Mouse (Mus musculus): ENCODE measurements at regions not wholly inside any gene's neighbourhood (a gene's known extent, or its start where the extent isn't known, plus 50 kb on each side); places are given as distances from the start of the nearest gene placed in this dataset.
A peak's percentile ranks its signal among the peaks of the same experiment; 100 is the strongest.

DNA sequence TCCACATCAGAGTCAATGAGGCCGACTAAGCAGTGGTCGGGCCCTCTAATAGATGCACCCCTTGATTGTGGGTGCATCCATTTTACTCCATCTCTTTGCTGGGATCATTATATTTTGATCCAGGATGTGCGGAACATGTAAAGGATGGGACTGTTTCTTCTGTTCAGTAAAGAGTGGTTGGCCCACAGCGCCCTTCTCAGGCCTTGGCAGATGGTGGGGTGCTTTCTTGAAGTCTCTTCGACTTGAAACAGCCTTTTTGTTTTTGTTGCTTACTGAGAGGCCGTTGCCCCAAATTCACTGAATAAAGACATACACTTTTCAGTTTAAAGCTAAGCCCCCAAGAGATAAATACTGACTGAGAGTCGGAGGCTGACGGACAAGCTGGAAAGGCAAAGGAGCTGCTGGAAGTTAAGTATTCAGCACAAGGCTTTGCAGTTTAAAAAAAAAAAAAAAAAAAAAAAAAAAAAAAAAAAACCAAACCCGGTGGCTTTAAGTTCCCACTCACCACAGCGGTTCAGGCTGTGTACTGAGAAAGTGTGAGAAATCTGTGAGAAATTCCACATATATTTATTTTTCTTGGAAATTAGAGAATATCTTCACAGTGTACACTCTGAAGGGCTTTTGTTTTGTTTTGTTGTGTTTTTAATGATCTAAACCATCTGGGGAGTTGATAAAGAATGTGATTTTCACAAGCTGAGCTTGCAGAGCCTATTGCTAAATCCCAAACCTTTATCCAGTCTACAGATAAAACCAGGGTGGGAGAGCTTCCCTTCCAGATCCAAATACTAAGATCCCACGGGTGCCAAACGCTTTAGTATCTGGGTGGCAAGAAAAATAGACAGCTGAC lies 285.3 kb upstream of the Mpdz start:
- no peak for DNase-seq

GRCm38 (mm10) chr4:81726761-81727723 lies 284.4 kb upstream of the Mpdz start:
- DNase-seq: no peak

GRCm38 (mm10) chr4:81724751-81725150 lies 282.1 kb upstream of the Mpdz start:
- no peak for DNase-seq

DNA sequence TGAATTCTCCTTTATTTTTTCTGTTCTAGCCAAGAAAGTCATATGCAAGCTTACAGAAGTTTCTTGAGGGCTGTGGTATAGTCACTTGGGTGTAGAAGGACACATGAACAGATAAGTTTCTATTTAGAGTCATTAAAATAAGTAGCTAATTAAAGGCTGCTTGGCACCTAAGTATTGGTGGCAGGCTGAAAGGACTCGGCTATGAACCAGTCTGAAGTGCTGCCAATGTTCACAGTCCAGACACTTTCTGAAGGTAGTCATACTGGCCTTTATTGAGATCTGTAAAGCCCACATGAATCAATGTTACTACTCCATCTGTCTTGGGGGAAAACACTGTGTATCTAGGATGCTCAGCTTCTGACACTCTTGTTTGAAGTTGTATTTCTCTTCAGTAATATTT lies 269.8 kb upstream of the Mpdz start:
- no peak for DNase-seq

DNA sequence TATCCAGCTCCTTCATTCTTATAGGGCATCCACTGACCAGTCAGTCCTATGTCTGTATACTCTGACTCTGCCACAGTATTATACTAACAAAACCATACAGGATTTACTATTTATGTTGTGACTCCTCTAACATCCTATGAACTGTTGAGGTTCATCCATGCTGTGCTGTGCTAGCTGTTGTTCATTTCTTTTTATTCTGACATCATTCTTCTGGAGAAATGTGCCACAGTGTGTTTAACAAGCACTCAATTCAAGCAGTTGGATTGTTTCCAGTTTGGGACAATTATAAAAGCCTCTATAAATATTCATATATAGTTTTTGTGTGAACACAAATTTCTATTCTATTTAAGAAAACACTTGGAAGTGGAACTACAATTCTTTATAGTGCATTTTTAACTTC lies 252.6 kb upstream of the Mpdz start:
- DNase-seq: no peak

- DNase-seq: no peak
Observed at GRCm38 (mm10) chr4:81677205-81677604, 234.6 kb upstream of the Mpdz start.

GRCm38 (mm10) chr4:81674871-81675270 lies 232.3 kb upstream of the Mpdz start:
- no peak for DNase-seq

- no peak for DNase-seq
Observed at GRCm38 (mm10) chr4:81673398-81674265, 231.0 kb upstream of the Mpdz start.

DNA sequence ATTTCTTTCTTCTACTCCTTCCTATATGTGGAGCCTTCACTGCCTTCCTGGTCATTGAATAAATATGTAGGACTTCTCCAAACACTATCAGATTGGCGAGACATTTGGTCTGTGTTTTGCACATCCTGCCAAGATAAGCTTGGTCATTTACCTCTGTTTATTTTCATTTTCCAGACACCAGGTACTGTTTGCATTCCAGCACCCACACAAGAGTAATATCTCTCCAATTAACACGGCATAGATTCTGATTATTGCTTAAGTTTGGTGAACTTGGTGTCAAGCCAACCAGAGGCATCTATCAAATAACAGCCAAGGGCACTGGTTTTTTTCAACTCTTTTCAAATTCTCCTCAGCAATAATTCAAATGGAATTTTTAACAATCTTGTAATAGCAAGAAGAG lies 229.4 kb upstream of the Mpdz start:
- DNase-seq: no peak

GRCm38 (mm10) chr4:81669181-81669580 lies 226.6 kb upstream of the Mpdz start:
- DNase-seq: peak; percentile 2

GRCm38 (mm10) chr4:81661096-81661495 lies 218.5 kb upstream of the Mpdz start:
- DNase-seq: no peak

- no peak for DNase-seq
Observed at GRCm38 (mm10) chr4:81628496-81628828, 185.8 kb upstream of the Mpdz start.

GRCm38 (mm10) chr4:81627714-81628495 lies 185.3 kb upstream of the Mpdz start:
- DNase-seq: no peak

DNA sequence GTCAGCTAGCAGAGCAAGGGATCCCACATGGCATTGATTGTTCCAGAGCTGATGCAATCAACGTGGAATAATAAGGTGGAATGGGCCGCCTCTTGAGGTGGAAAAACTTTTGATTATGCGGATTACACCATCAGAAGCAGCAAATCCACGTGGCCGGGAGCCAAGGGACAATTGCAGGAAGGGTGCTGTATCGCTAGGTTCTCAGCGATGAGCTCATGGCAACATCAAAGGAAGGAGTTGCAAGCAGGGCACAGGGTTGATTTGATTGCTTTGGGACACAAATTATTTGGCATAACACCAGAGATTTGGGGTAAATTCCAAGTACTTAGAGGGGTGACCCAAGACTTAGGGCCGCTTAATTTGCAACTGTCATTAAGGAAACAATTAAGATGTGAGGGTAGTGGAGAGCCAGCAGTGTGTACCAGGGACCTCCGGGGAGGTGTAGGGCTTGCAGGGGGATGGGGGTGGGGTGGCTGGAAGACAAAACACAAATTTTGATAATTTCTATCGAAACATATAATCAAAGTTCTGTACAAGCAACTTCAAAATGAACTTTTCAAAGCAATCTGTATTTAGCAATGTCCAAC lies 182.8 kb upstream of the Mpdz start:
- DNase-seq: no peak

DNA sequence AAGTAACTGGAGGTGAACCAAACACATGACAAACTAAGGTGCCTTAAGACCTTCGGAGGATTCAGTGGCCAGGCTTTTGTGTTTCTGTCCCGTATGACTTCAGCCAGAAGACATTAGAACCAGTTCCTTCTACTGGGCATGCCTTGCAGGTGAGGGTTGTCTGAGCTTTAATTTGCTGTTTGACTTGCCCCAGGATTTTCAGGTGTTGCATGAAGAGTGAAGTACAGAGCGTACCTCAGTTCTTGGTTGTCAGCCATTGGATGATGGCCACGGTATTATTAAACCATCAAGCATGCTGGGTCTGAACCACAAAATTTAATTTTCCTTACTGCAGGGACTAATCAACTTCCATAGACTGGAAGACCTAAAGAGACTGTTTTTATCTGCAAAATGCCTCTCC lies 181.5 kb upstream of the Mpdz start:
- DNase-seq: no peak

GRCm38 (mm10) chr4:81621391-81622137 lies 178.9 kb upstream of the Mpdz start:
- no peak for DNase-seq

GRCm38 (mm10) chr4:81617191-81617590 lies 174.6 kb upstream of the Mpdz start:
- DNase-seq: no peak

DNA sequence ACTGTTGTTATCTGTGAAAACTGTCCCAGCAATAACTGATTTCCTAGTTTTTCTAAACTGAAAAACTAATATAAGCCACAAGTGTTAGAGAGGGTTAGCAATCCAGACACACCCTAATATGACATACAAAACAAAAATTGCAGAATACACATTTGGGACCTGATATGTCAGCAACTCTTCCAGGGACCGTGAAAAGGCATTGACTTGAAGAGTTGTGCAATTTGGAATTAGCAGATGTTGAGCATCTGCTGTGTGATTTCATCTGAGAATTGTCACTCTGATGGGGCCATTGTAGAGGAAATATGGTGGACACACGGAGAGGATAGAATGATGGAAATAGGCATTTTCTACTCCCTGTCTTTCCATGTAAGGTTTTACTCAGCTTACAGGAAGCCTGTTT lies 168.6 kb upstream of the Mpdz start:
- DNase-seq: no peak

DNA sequence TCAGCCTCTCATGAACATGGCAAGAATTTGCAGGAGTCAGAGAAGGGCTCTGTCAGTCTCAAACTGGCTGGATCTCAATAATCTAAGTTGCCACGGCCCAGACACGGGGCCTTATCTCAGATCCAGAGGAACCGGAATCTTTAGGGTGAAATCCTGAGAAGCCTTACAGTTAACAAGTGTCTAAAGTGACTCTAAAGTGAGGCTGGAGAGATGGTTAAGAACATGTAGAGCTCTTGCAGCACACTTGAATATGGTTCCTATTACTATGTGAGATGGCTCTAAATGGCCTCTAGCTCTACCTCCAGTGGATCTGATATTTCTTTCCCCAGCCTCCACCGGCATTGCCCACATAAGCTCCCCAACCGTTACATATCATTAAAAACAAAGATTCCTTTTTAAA lies 157.8 kb upstream of the Mpdz start:
- no peak for DNase-seq

GRCm38 (mm10) chr4:81597390-81597789 lies 154.8 kb upstream of the Mpdz start:
- no peak for DNase-seq

Data from adrenal gland, postnatal 25 days (tissue).